Mouse (Mus musculus) lung, postnatal 0 days (tissue): ENCODE measurements at regions not wholly inside any gene's neighbourhood (a gene's known extent, or its start where the extent isn't known, plus 50 kb on each side); places are given as distances from the start of the nearest gene placed in this dataset.

Source experiments
- ATAC-seq: fragments of 200-750 bp; cut with Nextera tagmentation; 2 replicates; pipeline ENCODE4 v1.8.0; 2017; ENCODE audit warnings: moderate library complexity
- DNase-seq: peaks from one replicate; pipeline ENCODE4 v3.0.0-alpha.2; 2016; ENCODE audit warnings: low spot score
- H3K27ac ChIP-seq: fragments of 300-500 bp; sonication (generic); 2 replicates; pipeline ENCODE4 v1.5.1; 2014; ENCODE audit warnings: antibody characterized with exemption, mild to moderate bottlenecking, low read length, mixed read lengths
- H3K27me3 ChIP-seq: fragments of 300-500 bp; sonication (generic); replicated peaks from 2 replicates; pipeline ENCODE4 v1.6.1; 2014; ENCODE audit warnings: low read length, mixed read lengths; ENCODE audit not compliant: insufficient read depth
- H3K36me3 ChIP-seq: fragments of 300-500 bp; sonication (generic); 2 replicates; pipeline ENCODE4 v1.6.1; 2014; ENCODE audit warnings: low read length, mixed read lengths; ENCODE audit not compliant: insufficient read depth
- H3K4me1 ChIP-seq: fragments of 300-500 bp; sonication (generic); 2 replicates; pipeline ENCODE4 v1.6.1; 2014; ENCODE audit warnings: antibody characterized with exemption, low read depth, low read length, mixed read lengths; ENCODE audit not compliant: insufficient read depth
- H3K4me2 ChIP-seq: fragments of 300-500 bp; sonication (generic); replicated peaks from 2 replicates; pipeline ENCODE4 v1.6.1; 2014; ENCODE audit warnings: low read depth, mild to moderate bottlenecking, low read length, moderate library complexity, mixed read lengths
- H3K4me3 ChIP-seq: fragments of 300-500 bp; sonication (generic); 2 replicates; pipeline ENCODE4 v1.5.1; 2014; ENCODE audit warnings: low read depth, low read length
- H3K9ac ChIP-seq: fragments of 300-500 bp; sonication (generic); replicated peaks from 2 replicates; pipeline ENCODE4 v1.6.1; 2014; ENCODE audit warnings: low read depth, mild to moderate bottlenecking
- H3K9me3 ChIP-seq: fragments of 300-500 bp; sonication (generic); 2 replicates; pipeline ENCODE4 v1.6.1; 2016; ENCODE audit warnings: low read length, mixed read lengths
- CTCF ChIP-seq: IDR thresholded peaks from 2 replicates; pipeline ENCODE4 v1.5.1; 2016; ENCODE audit warnings: antibody characterized with exemption, mild to moderate bottlenecking
- EP300 ChIP-seq: IDR thresholded peaks from 2 replicates; pipeline ENCODE4 v1.6.1; 2016; ENCODE audit warnings: antibody characterized with exemption, mild to moderate bottlenecking, control low read depth
- WGBS: fragments of 180-500 bp; shearing (Covaris S2); extraction: QIAGEN DNeasy Blood & Tissue Kit; methylation state at CpG from one replicate; pipeline ENCODE4 v1.1.7; 2014; 5-methylcytosine and 5-hydroxymethylcytosine counted together

DNA sequence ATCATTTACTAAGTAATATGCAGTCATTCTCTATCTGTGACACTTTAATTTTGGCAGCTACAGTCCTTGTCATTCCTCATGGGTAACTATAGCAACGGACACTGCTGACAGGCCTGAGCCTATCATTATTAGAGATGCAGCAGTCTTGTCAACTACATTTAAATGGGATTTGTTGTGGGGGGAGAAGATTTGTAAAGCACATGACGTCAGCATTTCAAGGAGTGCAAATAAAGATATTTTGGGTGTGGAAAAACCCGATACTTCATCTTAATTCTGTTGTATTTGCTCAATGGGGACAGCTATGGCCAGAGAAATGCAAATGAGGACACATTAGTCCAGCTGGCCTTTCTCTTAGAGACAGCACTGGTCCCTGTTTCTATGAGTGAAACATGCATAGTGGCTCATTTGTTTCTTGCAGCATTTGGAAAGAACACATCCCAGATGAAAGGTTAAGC is 55.5 kb upstream of the Kcne4 start:
- peak; percentile 4 for DNase-seq
- H3K27me3 ChIP-seq, result no peaks in the 10 kb centered on the region
- no peak overlapping the region for H3K9ac ChIP-seq
- H3K4me3 ChIP-seq, result no peak overlapping the region
- H3K36me3 ChIP-seq, result no peaks in the 10 kb centered on the region
- no peak overlapping the region for H3K27ac ChIP-seq
- no peaks in the 10 kb centered on the region for H3K4me1 ChIP-seq
- TF ChIP-seq EP300 (no peak), CTCF (no peak)
- H3K4me2 ChIP-seq, result no peak overlapping the region
- H3K9me3 ChIP-seq, result no peaks in the 10 kb centered on the region
- ATAC-seq, result peak; percentile 37; the same call in 1 of the 2 replicates
- 61% methylated on average over 3 of the region's 3 CpGs for WGBS
